Mouse (Mus musculus) gastrocnemius, adult 2 months (tissue): ENCODE data around the gene Rdh16f1. TPM values are rescaled to one million over a fixed set of nuclear protein-coding genes. Genes with fewer than 3 reads are reported as not detected.
"Not testable (repeated sequence)": the region's sequence is repeated elsewhere in the genome, so short reads cannot be mapped to it uniquely, and the experiment has no call there.

Experiments used
- DNase-seq: peaks from one replicate; pipeline ENCODE4 v3.0.0; 2022
- H3K27ac ChIP-seq: fragments of 200-600 bp; 2 replicates; pipeline ENCODE4 v1.8.1; 2022; ENCODE audit warnings: mild to moderate bottlenecking
- H3K4me3 ChIP-seq: fragments of 200-600 bp; 2 replicates; pipeline ENCODE4 v1.8.1; 2022; ENCODE audit warnings: mild to moderate bottlenecking, moderate library complexity
- CTCF ChIP-seq: fragments of 200-600 bp; IDR thresholded peaks from 2 replicates; pipeline ENCODE4 v1.8.1; 2022; ENCODE audit warnings: antibody characterized with exemption, mild to moderate bottlenecking, moderate library complexity
- intact Hi-C: fragments of 180-260 bp; cut with DNase I; formaldehyde crosslinking; loops from one replicate; pipeline ENCODE4 v1.15.1; 2025
- total RNA-seq, 2 experiments: library from RNA; stranded (reverse); gene quantifications; 2 replicates each; pipeline ENCODE4 v1.2.3; 2021

Gene Rdh16f1
- total RNA-seq, 2 experiments from 2014 or later = not detected

- TF ChIP-seq CTCF = no peak
- Histone ChIP-seq H3K27ac (no peak overlapping the region), H3K4me3 (no peak overlapping the region)
- intact Hi-C loops = no loop called here
- no peak for DNase-seq
These were observed 44.8 kb downstream of the Rdh16f1 start for GRCm38 (mm10) chr10:127804416-127804815.

- intact Hi-C loops = no loop called here
- TF ChIP-seq CTCF = no peak
- H3K27ac ChIP-seq = no peak overlapping the region
- H3K4me3 ChIP-seq = no peak overlapping the region
- no peak for DNase-seq
These were observed 56.3 kb downstream of the Rdh16f1 start for GRCm38 (mm10) chr10:127815888-127816287.

- H3K27ac ChIP-seq, DNase-seq, H3K4me3 ChIP-seq, intact Hi-C loops: not testable (repeated sequence)
These were observed 57.8 kb downstream of the Rdh16f1 start for GRCm38 (mm10) chr10:127817268-127817910.

GRCm38 (mm10) chr10:127821806-127822205, 62.2 kb downstream of the Rdh16f1 start:
- intact Hi-C loops, H3K27ac ChIP-seq, H3K4me3 ChIP-seq, DNase-seq: not testable (repeated sequence)

- DNase-seq = no peak
- TF ChIP-seq CTCF = peak; percentile 6; the same call in 1 of the 2 replicates
- no peak overlapping the region for H3K27ac ChIP-seq
- no peak overlapping the region for H3K4me3 ChIP-seq
- intact Hi-C loops = no loop called here
These were observed 65.8 kb downstream of the Rdh16f1 start for GRCm38 (mm10) chr10:127825386-127825785.

GRCm38 (mm10) chr10:127829121-127829520, 69.5 kb downstream of the Rdh16f1 start:
- TF ChIP-seq CTCF = no peak
- intact Hi-C loops = no loop called here
- DNase-seq = no peak
- Histone ChIP-seq H3K4me3 (no peak overlapping the region), H3K27ac (no peak overlapping the region)

GRCm38 (mm10) chr10:127834186-127834585, 74.6 kb downstream of the Rdh16f1 start:
- H3K4me3 ChIP-seq, intact Hi-C loops, H3K27ac ChIP-seq, DNase-seq: not testable (repeated sequence)

GRCm38 (mm10) chr10:127835292-127835691, 75.7 kb downstream of the Rdh16f1 start:
- Histone ChIP-seq H3K27ac (no peak overlapping the region), H3K4me3 (no peak overlapping the region)
- no peak for DNase-seq
- no peak for TF ChIP-seq CTCF
- intact Hi-C loops = no loop called here

- H3K27ac ChIP-seq, H3K4me3 ChIP-seq, intact Hi-C loops, DNase-seq: not testable (repeated sequence)
These were observed 78.2 kb downstream of the Rdh16f1 start for GRCm38 (mm10) chr10:127837793-127838192.

- intact Hi-C loops = no loop called here
- no peak for DNase-seq
- H3K4me3 ChIP-seq = no peak overlapping the region
- no peak overlapping the region for H3K27ac ChIP-seq
- TF ChIP-seq CTCF = no peak
These were observed 79.0 kb downstream of the Rdh16f1 start for GRCm38 (mm10) chr10:127838539-127838938.

- no peak for TF ChIP-seq CTCF
- intact Hi-C loops = no loop called here
- H3K27ac ChIP-seq = no peak overlapping the region
These were observed 81.2 kb downstream of the Rdh16f1 start for GRCm38 (mm10) chr10:127840776-127841175.

More at GRCm38 (mm10) chr10:127840776-127841175, 81.2 kb downstream of the Rdh16f1 start:
- no peak for DNase-seq
- H3K4me3 ChIP-seq = no peak overlapping the region

Other genes with a start within 250 kb of the Rdh16f1 start
- 10 to 100 TPM in 1 of 2 experiments, 1 to 10 TPM in 1; 8.1 to 16.5 TPM for gene Ndufa4l2, start 244.8 kb upstream of the Rdh16f1 start, total RNA-seq
- 10 to 100 TPM; 22.7 to 28.9 TPM for gene Shmt2, start 237.3 kb upstream of the Rdh16f1 start, total RNA-seq
- gene Nxph4, start 225.2 kb upstream of the Rdh16f1 start, total RNA-seq = under 1 TPM; 0.17 to 0.23 TPM
- 10 to 100 TPM; 34.6 to 71.3 TPM for gene Lrp1, start 138.6 kb upstream of the Rdh16f1 start, total RNA-seq
- gene Stat6, start 116.8 kb upstream of the Rdh16f1 start, total RNA-seq = 10 to 100 TPM; 17.1 to 18.9 TPM
- 1 to 10 TPM; 1.5 to 2.1 TPM for gene Nemp1, start 92.9 kb upstream of the Rdh16f1 start, total RNA-seq
- gene Nab2, start 91.2 kb upstream of the Rdh16f1 start, total RNA-seq = 1 to 10 TPM; 2.8 to 3.2 TPM
- gene Myo1a, start 54.6 kb upstream of the Rdh16f1 start, total RNA-seq = not detected
- gene Tac2, start 35.3 kb upstream of the Rdh16f1 start, total RNA-seq = not detected
- gene Zbtb39, start 20.2 kb upstream of the Rdh16f1 start, total RNA-seq = 1 to 10 TPM; 6.6 to 7.2 TPM
- gene Gpr182, start 8.1 kb upstream of the Rdh16f1 start, total RNA-seq = under 1 TPM; 0.22 to 0.36 TPM
- under 1 TPM; 0.05 to 0.06 TPM for gene Rdh1, start 66 bp upstream of the Rdh16f1 start, total RNA-seq
- gene Rdh9, start 16.6 kb downstream of the Rdh16f1 start, total RNA-seq = under 1 TPM; 0.33 to 0.48 TPM
- gene Rdh16, start 41.4 kb downstream of the Rdh16f1 start, total RNA-seq = not detected
- gene Rdh19, start 90.1 kb downstream of the Rdh16f1 start, total RNA-seq = not detected
- gene Rdh16f2, start 106.7 kb downstream of the Rdh16f1 start, total RNA-seq = not detected
- gene Rdh7, start 129.0 kb downstream of the Rdh16f1 start, total RNA-seq = not detected
- not detected for gene Sdr9c7, start 138.7 kb downstream of the Rdh16f1 start, total RNA-seq
- not detected for gene Hsd17b6, start 247.8 kb downstream of the Rdh16f1 start, total RNA-seq